Mouse (Mus musculus) megakaryocyte, embryonic 14.5 days (primary cell): ENCODE data around the gene Gpc5.

Experiments used
- FLI1 ChIP-seq: IDR thresholded peaks from 2 replicates; pipeline ENCODE4 v1.6.1; 2012; ENCODE audit warnings: low read length, inconsistent platforms, mixed read lengths
- GATA1 ChIP-seq: IDR thresholded peaks from 3 replicates; pipeline ENCODE4 v1.6.1; 2012; ENCODE audit warnings: mixed read lengths, low read length, inconsistent platforms, borderline replicate concordance

- TF ChIP-seq GATA1 (no peak), FLI1 (no peak)
Measured at GRCm38 (mm10) chr14:116206977-116207376, 1115.0 kb downstream of the Gpc5 start.
